Mouse (Mus musculus) small intestine, adult 2 months (tissue): ENCODE data around the gene Nos1.

Experiments used
- CTCF ChIP-seq: fragments of 200-500 bp; IDR thresholded peaks from 2 replicates; pipeline ENCODE4 v1.5.1; 2012; ENCODE audit warnings: low read depth, mild to moderate bottlenecking, control low read depth, inconsistent platforms, low read length, moderate library complexity, mixed read lengths; ENCODE audit not compliant: insufficient replicate concordance, insufficient read length; ENCODE audit errors: extremely low read depth
- POLR2A ChIP-seq: fragments of 200-500 bp; IDR thresholded peaks from 2 replicates; pipeline ENCODE4 v1.6.1; 2012; ENCODE audit warnings: low read depth, mild to moderate bottlenecking, control low read depth, inconsistent platforms, low read length, moderate library complexity

DNA sequence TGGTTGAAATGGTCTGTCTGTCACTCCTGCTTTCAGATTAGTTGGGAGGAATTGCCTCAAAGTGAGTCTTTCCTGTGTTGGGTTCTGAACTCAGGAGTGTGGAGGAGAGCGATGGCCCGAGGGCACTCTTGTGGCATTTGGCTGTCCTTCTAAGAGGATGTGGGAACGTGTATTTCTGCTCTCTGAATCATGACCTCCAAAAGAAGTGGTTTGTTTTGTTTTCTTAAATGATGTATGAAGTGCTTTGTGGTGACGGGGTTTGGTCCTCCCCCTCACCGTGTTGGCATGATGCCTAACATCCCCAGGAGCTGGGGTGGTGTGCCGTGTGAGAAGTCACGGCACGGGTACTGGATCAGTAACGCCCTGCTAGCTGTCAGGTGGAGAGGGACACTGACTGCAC lies 207.5 kb downstream of the Nos1 start:
- no peak for TF ChIP-seq POLR2A
- TF ChIP-seq CTCF: no peak
